8 mouse cellular contexts compared by ENCODE assay signal in the genomic region with DNA sequence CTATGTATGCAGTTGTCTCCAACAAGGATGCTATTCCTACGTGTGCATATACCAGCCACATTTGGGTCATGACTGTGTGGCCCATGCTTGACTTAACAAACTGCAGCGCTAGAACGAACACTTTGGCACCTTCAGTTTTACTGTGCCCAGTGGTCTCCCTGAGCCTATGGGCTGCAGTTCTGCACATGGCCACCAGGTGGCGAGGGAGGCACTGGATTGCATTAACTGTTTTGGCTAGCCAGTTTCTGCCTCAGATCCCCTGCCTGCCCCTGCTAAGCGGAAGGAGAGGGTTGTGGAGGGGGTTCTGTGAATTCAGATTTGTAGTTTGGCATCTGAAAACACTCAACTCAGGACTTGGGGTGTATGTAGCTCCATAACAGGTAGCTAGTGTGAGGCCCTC.
DNase-seq lines count a peak whose midpoint lies in the region; ATAC-seq lines count a peak whose summit lies in the region.

No protein-coding gene starts in this region.

- ATAC-seq in megakaryocyte-erythroid progenitor cell, adult 5-6 weeks (replicated peaks; ENCODE audit: low FRiP score, low TSS enrichment, poor library complexity, severe bottlenecking): peak; percentile 60

- DNase-seq in T-cell, adult 2 months (ENCODE audit: low spot score): peak; percentile 69
- peak; percentile 68 for DNase-seq in cerebellum, adult 9-11 months
- DNase-seq in frontal cortex, postnatal 25 days (ENCODE audit: low spot score in 2 of 2): peak; percentile 77 to 79
- DNase-seq in induced T-regulatory cell, adult 2 months (ENCODE audit: low read depth): peak; percentile 87
- peak; percentile 59 to 89 for DNase-seq in left cerebral cortex, adult 8-10 months (ENCODE audit: low spot score in 2 of 2)
- peak; percentile 87 to 88 for DNase-seq in right cerebral cortex, adult 2 months (ENCODE audit: low spot score in 2 of 2)
- peak; percentile 79 for DNase-seq in urinary bladder, postnatal 14 days (ENCODE audit: low spot score)

Comparison
In these comparisons a context has a peak if more than half of its experiments do, and no peak if none do; other contexts are left out.
1. Peak in every context shown above with its lines: DNase-seq and ATAC-seq.